Mouse (Mus musculus) heart, adult 2 months (tissue): ENCODE results near the gene H2-M10.2.

ENCODE experiments used
- CTCF ChIP-seq: fragments of 200-600 bp; IDR thresholded peaks from 2 replicates; pipeline ENCODE4 v1.8.1; 2022; ENCODE audit warnings: antibody characterized with exemption, mild to moderate bottlenecking, moderate library complexity
- EP300 ChIP-seq: fragments of 200-500 bp; IDR thresholded peaks from 2 replicates; pipeline ENCODE4 v1.6.1; 2011; ENCODE audit warnings: low read depth, low read length, control low read depth; ENCODE audit not compliant: insufficient read depth
- POLR2A ChIP-seq: fragments of 200-500 bp; IDR thresholded peaks from 2 replicates; pipeline ENCODE4 v1.6.1; 2011; ENCODE audit warnings: mild to moderate bottlenecking, low read depth, low read length, control low read depth; ENCODE audit not compliant: insufficient read depth

DNA sequence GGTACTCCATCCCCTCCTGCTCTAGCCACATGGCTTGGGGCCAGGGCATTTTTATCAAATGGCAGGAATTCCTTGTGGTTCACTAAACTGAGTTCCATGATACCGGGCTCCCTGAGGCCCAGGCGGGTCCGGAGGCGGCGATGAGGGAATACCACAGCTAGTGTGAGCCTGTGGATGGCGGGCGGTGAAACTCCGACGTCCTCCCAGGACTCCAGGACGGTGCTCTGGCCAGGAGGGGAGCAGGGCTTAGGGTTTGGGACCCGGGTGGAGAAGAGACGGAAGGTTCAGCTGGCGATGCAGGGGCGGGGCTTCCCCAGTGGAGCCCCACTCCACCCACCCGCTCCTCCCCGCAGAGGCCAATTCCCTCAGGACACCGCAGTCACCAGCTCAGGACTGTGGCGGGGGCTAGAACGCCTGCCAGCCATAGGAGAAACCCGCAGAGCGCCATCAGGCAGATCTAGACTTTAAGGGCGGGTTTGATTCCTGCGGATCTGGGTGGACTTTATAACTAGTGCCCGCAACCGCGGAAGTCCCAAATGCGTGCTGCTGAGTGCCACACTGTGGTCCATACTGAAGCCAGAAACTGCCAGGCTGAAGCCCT, 48.9 kb downstream of the H2-M10.2 start:
- TF ChIP-seq POLR2A (no peak), EP300 (no peak), CTCF (no peak)
